Mouse (Mus musculus) midbrain, embryonic 11.5 days (tissue): ENCODE results near the gene Trim54. TPM values are rescaled to one million over a fixed set of nuclear protein-coding genes. Genes with fewer than 3 reads are reported as not detected.

Experiments used
- ATAC-seq: fragments of 200-750 bp; cut with Nextera tagmentation; 2 replicates; pipeline ENCODE4 v1.8.0; 2017; ENCODE audit warnings: moderate TSS enrichment, moderate library complexity; ENCODE audit not compliant: low FRiP score
- DNase-seq: peaks from one replicate; pipeline ENCODE4 v3.0.0; 2015; ENCODE audit warnings: low spot score; ENCODE audit errors: missing footprints
- H3K27ac ChIP-seq: fragments of 300-500 bp; sonication (generic); 2 replicates; pipeline ENCODE4 v1.5.1; 2014; ENCODE audit warnings: low read depth, low read length
- H3K27me3 ChIP-seq: fragments of 300-500 bp; sonication (generic); 2 replicates; pipeline ENCODE4 v1.6.1; 2014; ENCODE audit warnings: mild to moderate bottlenecking, low read length, moderate library complexity, mixed read lengths; ENCODE audit not compliant: control insufficient read depth, insufficient read depth
- H3K36me3 ChIP-seq: fragments of 300-500 bp; sonication (generic); 2 replicates; pipeline ENCODE4 v1.6.1; 2014; ENCODE audit warnings: mild to moderate bottlenecking, low read length, moderate library complexity, mixed read lengths; ENCODE audit not compliant: control insufficient read depth, insufficient read depth
- H3K4me1 ChIP-seq: fragments of 300-500 bp; sonication (generic); 2 replicates; pipeline ENCODE4 v1.6.1; 2014; ENCODE audit warnings: low read length; ENCODE audit not compliant: control insufficient read depth, insufficient read depth
- H3K4me2 ChIP-seq: fragments of 300-500 bp; sonication (generic); 2 replicates; pipeline ENCODE4 v1.6.1; 2014; ENCODE audit warnings: mild to moderate bottlenecking, moderate library complexity
- H3K4me3 ChIP-seq: fragments of 300-500 bp; sonication (generic); 2 replicates; pipeline ENCODE4 v1.5.1; 2014; ENCODE audit warnings: low read depth, low read length
- H3K9ac ChIP-seq: fragments of 300-500 bp; sonication (generic); 2 replicates; pipeline ENCODE4 v1.6.1; 2014; ENCODE audit warnings: low read length
- H3K9me3 ChIP-seq: fragments of 300-500 bp; sonication (generic); 2 replicates; pipeline ENCODE4 v1.6.1; 2016; ENCODE audit warnings: low read length; ENCODE audit not compliant: control insufficient read depth
- WGBS: fragments of 180-500 bp; shearing (Covaris S2); extraction: QIAGEN DNeasy Blood & Tissue Kit; methylation state at CpG from one replicate; pipeline ENCODE4 v1.1.7; 2014; 5-methylcytosine and 5-hydroxymethylcytosine counted together
- polyA plus RNA-seq: library from polyadenylated mRNA; unstranded; fragments of >200 nt; fragmentation: Nextera tagmentation; extraction: Ambion mirVana; gene quantifications from 2 replicates; pipeline ENCODE4 v1.2.1, GENCODE M21; 2014

Gene Trim54
- polyA plus RNA-seq, 1 experiment from 2014 or later: not detected

DNA sequence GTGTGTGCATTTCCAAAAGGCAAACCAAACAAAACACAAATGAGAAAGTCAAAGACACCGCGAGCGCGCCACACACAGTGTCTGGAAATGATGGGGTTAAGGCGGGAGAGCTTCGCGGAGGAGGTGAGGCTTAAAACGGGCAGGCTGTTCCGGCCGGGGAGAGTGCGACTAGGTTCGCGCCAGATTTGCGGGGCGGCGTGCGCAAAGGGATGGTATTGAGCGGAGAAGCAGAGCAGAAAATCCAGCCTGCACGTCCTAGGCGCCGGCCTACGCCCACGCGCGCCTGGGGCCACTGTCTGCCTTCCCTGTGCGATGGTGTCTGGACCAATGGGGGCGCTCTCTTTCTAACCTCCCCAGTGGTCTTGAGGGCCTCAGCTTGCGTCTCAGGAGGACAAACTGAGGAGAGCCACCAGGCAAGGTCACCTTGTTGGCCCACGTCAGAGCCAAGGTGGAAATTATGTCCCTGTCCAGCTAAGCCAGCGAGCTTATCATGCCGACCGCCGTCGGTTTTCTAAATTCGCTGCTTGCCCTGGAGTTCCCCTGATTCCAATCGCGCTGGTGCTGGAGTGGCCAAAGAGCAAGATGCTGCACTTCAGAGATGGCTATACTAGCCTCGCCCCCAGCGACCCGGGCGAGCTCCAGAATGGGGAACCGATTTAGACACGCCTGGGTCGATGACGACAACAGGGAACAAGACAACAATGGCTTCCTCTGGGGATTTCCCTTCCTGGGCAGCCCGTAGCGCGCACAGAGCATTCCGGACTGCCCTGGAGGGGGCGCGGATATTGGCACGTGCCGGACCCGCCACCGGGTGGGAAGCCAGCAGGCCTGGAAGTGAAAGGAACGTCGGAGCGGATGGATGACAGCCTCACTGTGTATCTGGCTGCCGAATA, 21.5 kb upstream of the Trim54 start:
- H3K4me3 ChIP-seq: peak overlapping the region; percentile 15
- peak overlapping the region; percentile 34 for H3K4me2 ChIP-seq
- peaks cover 20% of the 10 kb centered on the region for H3K4me1 ChIP-seq
- ATAC-seq (peak; percentile 33; the same call in 1 of the 2 replicates), DNase-seq (peak; percentile 93)
- no peaks in the 10 kb centered on the region for H3K9me3 ChIP-seq
- H3K36me3 ChIP-seq: no peaks in the 10 kb centered on the region
- peaks cover 69% of the 10 kb centered on the region for H3K27me3 ChIP-seq
- WGBS: under 1% methylated on average over 59 of the region's 59 CpGs
- H3K9ac ChIP-seq: no peak overlapping the region
- no peak overlapping the region for H3K27ac ChIP-seq

DNA sequence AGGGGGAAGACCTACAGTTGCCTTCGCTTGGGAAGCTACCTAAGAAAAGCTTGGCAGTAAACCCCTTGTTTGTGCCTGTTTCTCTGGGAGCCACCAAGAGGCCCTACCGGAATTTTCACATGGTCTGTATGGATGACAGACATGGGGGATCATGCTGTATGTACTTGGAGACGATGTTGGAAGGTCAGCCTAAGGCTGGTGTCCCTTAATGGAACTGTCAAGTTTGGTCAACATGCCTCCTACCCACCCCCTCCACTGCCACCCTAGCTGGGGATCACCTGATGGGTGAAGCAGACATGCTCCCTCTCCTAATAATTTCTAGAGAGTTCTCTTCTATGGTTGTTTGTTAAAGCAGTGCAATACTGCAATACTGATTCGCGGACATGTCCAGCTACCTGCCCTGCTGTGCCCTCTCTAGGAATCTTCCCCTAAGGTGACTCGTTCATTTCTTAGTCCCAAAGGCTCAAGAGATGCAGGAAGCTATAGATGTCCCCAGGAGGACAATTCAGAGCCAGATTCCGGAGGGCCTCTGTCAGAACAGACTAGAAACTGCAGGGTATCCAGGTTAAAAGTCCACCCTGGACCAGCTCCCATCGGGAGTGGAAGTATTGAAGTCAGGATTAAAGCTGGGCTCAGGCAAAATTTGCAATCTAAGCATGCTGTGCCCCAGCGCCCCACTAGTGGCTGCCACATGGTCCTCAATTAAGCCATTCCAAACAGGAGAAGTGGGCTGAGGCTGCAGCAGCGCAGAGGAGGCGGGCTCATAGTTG, 20.6 kb upstream of the Trim54 start:
- 23% methylated on average over 11 of the region's 11 CpGs for WGBS

DNA sequence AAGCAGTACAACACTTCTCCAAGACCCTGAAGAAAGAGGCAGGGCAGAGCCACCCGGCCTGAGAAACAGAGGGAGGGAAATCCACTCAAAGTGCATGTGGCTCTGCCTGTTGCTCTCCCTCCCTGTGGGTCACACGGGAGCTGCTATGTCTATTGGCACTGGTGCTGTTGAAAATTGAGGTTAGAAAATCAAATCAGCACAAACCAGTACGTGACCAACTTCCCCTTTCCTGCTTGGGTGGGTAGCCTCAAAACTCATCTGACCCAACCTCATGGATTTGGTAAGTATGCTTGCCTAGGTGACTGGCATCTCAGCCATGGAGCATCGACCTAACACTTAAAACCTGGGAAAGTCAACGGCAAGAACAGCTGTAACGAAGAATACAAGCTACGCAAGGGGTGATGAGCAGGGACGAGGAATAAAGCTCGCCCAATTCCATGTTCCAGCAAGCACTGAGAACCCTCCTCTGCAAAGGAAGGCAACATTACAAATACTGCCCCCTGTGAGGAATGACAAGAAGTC, 10.6 kb upstream of the Trim54 start, which contains the start of gene Dnajc5g:
TSS of gene Dnajc5g (plus strand) at position 472 of the 522 bp plus-strand sequence.
- Histone ChIP-seq H3K4me3 (no peak within 1 kb of the TSS), H3K27ac (no peak within 1 kb of the TSS), H3K9ac (no peak within 1 kb of the TSS), H3K4me1 (no peaks in the 10 kb centered on the region), H3K27me3 (no peaks in the 10 kb centered on the region), H3K9me3 (no peaks in the 10 kb centered on the region), H3K36me3 (no peaks in the 10 kb centered on the region), H3K4me2 (no peak within 1 kb of the TSS)
- WGBS: 87% methylated on average over 9 of the region's 9 CpGs
- DNase-seq: no peak
- ATAC-seq: no peak

More for the DNA sequence above, 20.6 kb upstream of the Trim54 start:
- H3K4me1 ChIP-seq: peaks cover 20% of the 10 kb centered on the region
- no peak overlapping the region for H3K27ac ChIP-seq
- H3K4me2 ChIP-seq: peak overlapping the region; percentile 34
- peak; percentile 91 for DNase-seq
- H3K27me3 ChIP-seq: peaks cover 63% of the 10 kb centered on the region
- no peaks in the 10 kb centered on the region for H3K36me3 ChIP-seq
- no peak overlapping the region for H3K4me3 ChIP-seq
- ATAC-seq: no peak; the same call in 1 of the 2 replicates
- H3K9ac ChIP-seq: no peak overlapping the region
- no peaks in the 10 kb centered on the region for H3K9me3 ChIP-seq

DNA sequence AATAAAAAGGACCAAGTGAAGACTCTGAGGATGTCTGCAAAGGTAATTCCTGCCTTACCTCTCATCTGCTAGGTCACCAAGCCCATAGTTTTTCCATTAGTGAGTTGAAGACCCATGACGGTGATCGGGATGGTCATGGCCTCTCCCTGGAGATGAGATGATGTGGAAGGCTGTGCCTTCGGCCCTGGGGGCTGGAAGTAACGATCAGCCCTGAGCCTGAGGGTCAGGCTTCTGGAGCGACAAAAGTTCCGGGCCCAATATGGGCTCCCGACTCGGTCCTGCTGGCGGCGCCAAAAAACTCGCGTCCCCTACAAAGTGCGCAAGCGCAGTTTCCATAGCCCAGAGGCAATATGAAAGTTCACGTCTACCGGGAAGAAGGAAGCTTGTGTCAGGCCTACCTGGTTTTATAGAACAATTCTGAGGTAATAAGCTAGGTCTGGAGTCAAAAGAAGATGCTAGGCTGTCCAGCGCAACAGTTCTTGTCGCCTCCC, 8.5 kb upstream of the Trim54 start, which contains the start of gene Slc30a3:
TSS of gene Slc30a3 (minus strand) at position 238 of the 491 bp plus-strand sequence.
- H3K36me3 ChIP-seq: no peaks in the 10 kb centered on the region
- no peak within 1 kb of the TSS for H3K4me2 ChIP-seq
- WGBS: 92% methylated on average over 18 of the region's 18 CpGs
- H3K4me1 ChIP-seq: no peaks in the 10 kb centered on the region
- H3K27ac ChIP-seq: no peak within 1 kb of the TSS
- ATAC-seq (no peak), DNase-seq (no peak)
- H3K9me3 ChIP-seq: no peaks in the 10 kb centered on the region
- no peak within 1 kb of the TSS for H3K4me3 ChIP-seq
- H3K27me3 ChIP-seq: no peaks in the 10 kb centered on the region
- H3K9ac ChIP-seq: no peak within 1 kb of the TSS

DNA sequence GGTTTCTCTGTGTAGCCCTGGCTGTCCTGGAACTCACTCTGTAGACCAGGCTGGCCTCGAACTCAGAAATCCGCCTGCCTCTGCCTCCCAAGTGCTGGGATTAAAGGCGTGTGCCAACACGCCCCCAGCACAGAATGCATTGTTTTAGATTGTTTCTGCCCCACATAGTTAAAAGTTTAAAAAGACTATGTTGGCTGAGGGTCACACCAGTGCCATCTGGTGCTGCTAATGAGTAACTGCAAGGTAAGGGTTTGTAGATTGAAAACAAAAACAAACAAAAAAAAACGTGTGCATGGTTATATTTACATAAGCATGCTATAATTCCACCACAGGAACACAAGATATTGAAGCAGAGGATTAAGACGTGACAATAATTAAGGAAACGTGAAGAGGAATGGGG, 5.7 kb upstream of the Trim54 start:
- no peak overlapping the region for H3K4me3 ChIP-seq
- ATAC-seq (no peak), DNase-seq (no peak)
- no peak overlapping the region for H3K4me2 ChIP-seq
- H3K27me3 ChIP-seq: no peaks in the 10 kb centered on the region
- no peaks in the 10 kb centered on the region for H3K36me3 ChIP-seq
- WGBS: 34% methylated on average over 7 of the region's 7 CpGs
- no peaks in the 10 kb centered on the region for H3K4me1 ChIP-seq
- H3K9ac ChIP-seq: no peak overlapping the region
- H3K9me3 ChIP-seq: no peaks in the 10 kb centered on the region
- H3K27ac ChIP-seq: no peak overlapping the region

DNA sequence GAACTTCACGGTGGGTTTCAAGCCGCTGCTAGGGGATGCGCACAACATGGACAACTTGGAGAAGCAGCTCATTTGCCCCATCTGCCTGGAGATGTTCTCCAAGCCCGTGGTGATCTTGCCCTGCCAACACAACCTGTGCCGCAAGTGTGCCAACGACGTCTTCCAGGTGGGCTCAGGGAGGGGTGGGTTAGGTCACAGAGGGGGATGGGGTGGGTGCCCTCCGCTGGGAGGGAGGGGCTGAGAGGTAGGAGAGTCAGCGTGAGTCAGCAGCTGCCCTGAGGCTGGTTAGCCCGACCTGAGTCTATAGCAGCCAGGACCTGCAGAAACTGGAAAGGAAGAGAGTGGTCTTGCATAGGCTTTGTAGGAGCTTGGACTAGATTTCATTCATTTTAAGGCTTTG, 400 bp downstream of the Trim54 start:
- Histone ChIP-seq H3K36me3 (no peaks in the 10 kb centered on the region), H3K9ac (no peak overlapping the region), H3K4me2 (no peak overlapping the region), H3K27me3 (no peaks in the 10 kb centered on the region), H3K4me3 (no peak overlapping the region), H3K4me1 (no peaks in the 10 kb centered on the region), H3K9me3 (no peaks in the 10 kb centered on the region), H3K27ac (no peak overlapping the region)
- DNase-seq (no peak), ATAC-seq (no peak)
- 32% methylated on average over 10 of the region's 10 CpGs for WGBS

DNA sequence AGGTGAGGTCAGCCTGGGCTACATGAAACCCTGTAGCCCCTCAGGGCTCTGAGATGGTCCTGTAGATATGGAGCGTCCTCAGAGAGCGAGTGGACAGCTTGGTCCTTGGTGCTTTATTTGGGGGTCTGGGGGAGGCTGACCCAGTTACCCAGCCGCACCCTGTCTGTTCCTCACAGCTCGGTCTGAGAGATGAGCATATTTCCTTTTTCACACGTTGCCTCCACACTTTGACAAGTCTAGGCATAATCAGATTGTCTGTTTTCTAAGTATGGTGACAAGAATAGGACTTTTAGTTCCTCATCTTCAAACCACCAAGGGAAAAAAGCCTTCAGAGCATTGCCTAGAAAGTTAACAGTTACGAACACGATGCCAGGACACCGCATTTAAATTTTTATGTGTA, 4.6 kb downstream of the Trim54 start:
- WGBS: 89% methylated on average over 8 of the region's 8 CpGs
- Histone ChIP-seq H3K4me3 (no peak overlapping the region), H3K4me1 (no peaks in the 10 kb centered on the region), H3K27me3 (no peaks in the 10 kb centered on the region), H3K4me2 (no peak overlapping the region), H3K36me3 (no peaks in the 10 kb centered on the region), H3K9me3 (no peaks in the 10 kb centered on the region), H3K9ac (no peak overlapping the region), H3K27ac (no peak overlapping the region)
- ATAC-seq (no peak), DNase-seq (no peak)

DNA sequence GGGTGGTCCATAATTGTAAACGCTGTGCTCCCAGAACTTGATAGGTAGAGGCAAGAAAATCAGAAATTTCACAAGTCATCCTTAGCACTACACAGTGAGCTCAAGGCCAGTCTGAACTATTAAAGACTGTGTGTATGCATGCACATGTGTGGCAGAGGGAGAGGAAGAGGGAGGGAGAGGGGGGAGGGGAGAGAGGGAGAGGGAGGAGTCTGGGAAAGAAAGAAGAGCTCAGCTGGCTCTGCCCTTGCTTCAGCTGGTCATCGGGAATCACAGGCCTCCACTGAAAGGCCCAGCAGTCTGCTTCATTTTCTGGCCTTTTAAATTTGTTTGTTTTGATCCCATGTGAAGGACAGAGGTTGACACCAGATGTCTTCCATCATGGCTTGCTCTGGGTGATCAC, 7.0 kb downstream of the Trim54 start:
- Histone ChIP-seq H3K9me3 (no peaks in the 10 kb centered on the region), H3K36me3 (no peaks in the 10 kb centered on the region), H3K4me1 (no peaks in the 10 kb centered on the region), H3K27ac (no peak overlapping the region), H3K4me3 (no peak overlapping the region), H3K4me2 (no peak overlapping the region), H3K27me3 (no peaks in the 10 kb centered on the region), H3K9ac (no peak overlapping the region)
- ATAC-seq (no peak), DNase-seq (peak; percentile 84)
- WGBS: 42% methylated on average over 2 of the region's 2 CpGs
